Mouse (Mus musculus) frontal cortex, postnatal 14 days (tissue): ENCODE data around the gene Pdik1l.

Source experiments
- DNase-seq, 2 experiments: peaks; one replicate each; pipeline ENCODE4 v3.0.0; 2022; ENCODE audit warnings: low spot score in 2 of 2

Pdik1l gene

GRCm38 (mm10) chr4:134238279-134238651 lies 49.4 kb downstream of the Pdik1l start, which contains the start of gene Cnksr1:
Gene Cnksr1 (minus strand): TSS chr4:134238399.
- DNase-seq = no peak

GRCm38 (mm10) chr4:134237582-134238278 lies 50.0 kb downstream of the Pdik1l start:
- DNase-seq = no peak

GRCm38 (mm10) chr4:134234876-134235275 lies 52.8 kb downstream of the Pdik1l start:
- no peak for DNase-seq

- no peak for DNase-seq
Measured at GRCm38 (mm10) chr4:134230431-134230830, 57.3 kb downstream of the Pdik1l start.

- DNase-seq = no peak
Measured at GRCm38 (mm10) chr4:134227194-134227593, 60.5 kb downstream of the Pdik1l start, which contains the start of gene Catsper4. Gene Catsper4 (minus strand): TSS chr4:134227383.
